Mouse (Mus musculus) ovary, postnatal 36 days (tissue): ENCODE measurements around the gene Dgkd.
A peak's percentile ranks its signal among the peaks of the same experiment; 100 is the strongest.

ENCODE experiments used
- DNase-seq: peaks from one replicate; pipeline ENCODE4 v3.0.0; 2022; ENCODE audit warnings: low spot score, mixed read lengths

Dgkd gene

DNA sequence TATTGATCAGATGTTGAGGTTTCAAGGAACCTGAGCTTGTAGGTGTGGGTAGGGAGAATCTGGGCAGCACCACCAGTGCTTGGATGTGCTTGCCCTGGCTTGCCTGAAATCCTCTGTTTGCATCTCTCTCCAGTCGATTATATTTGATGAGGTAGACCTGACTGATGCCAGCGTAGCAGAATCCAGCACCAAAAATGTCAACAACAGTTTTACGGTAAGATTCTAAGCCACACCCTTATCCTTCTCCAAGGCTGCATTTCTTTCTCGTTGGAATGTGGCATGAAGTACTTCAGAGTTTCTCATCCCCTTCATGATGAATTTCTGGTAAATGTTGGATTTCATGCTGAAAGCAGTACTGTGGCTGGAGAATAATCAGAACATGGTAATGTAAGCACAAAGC lies 28.6 kb downstream of the Dgkd start:
- DNase-seq: no peak

DNA sequence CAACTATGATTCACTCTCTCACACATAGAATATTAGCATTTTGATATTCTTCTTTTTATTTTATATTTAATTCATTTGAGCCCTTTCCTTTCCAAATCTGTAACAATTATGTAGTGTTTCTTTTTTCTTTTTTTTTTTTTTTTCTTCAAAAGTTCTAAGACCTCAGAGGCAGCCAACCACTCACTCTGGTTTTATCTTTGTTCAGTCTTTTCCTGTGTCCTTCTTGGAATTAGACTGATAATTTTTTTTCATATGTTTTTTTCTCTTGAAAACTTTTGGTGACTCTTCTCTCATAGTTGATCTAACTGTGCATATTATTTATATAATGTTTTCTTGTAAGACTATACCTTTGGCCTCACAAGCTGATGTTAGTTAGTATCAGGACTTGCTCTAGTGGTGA lies 29.5 kb downstream of the Dgkd start:
- no peak for DNase-seq

GRCm38 (mm10) chr1:87890960-87891359 lies 37.9 kb downstream of the Dgkd start:
- DNase-seq: no peak

- DNase-seq: peak; percentile 16
Observed at GRCm38 (mm10) chr1:87891634-87892033, 38.5 kb downstream of the Dgkd start.

DNA sequence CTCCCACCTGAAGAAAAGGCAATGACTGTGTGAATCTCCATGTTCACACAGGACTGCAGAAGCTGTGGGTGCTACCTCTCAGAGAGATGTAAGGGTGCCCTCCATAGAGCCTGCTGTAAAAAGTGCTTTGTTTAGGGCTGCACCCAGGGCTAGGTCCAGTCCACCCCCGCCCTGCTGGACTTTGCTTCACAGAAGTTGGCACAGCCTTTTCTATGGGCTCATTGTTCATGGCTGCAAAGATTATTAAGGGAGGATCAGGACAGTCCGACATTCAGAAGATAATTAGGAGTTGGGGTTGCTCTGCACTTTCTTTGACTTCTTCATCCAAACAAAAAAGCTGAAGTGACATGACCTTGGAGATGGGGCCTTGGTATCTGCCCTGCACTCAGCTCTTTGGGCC lies 39.4 kb downstream of the Dgkd start:
- no peak for DNase-seq

DNA sequence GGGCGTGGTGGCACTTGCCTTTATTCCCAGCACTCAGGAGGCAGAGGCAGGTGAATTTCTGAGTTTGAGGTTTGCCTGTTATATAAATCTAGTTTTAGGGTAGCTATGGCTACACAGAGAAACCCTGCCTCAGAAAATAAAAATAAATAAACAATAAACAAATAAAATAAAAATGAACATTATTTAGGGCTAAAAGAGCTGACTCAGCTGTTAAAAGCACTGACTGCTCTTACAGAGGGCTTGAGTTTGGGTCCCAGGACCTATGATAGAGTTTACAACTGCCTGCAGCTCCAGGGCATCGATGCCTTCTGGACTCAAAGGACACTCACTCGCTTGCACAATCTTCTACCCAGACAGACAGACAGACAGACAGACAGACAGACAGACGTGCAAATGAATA lies 40.3 kb downstream of the Dgkd start:
- no peak for DNase-seq

GRCm38 (mm10) chr1:87896921-87897320 lies 43.8 kb downstream of the Dgkd start:
- DNase-seq: no peak

DNA sequence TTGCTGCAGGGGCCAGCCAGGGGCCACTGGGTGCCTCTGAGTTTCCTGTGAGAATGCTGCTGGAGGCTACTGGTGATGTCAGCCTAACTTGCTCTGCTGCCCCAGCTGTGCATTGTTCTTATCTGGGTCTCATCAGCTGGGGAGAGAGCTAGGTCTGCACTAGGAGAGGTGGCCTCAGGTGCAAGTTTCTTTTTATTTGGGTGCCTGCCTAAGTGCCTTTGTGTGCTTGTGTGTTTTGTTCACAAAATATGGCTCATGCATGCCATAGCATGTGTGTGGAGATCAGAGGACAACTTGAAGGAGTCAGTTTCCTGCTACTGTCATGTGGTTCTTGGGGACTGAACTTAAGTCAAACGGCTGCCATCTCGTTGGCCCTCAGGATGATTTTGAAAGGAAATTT lies 46.6 kb downstream of the Dgkd start:
- no peak for DNase-seq

GRCm38 (mm10) chr1:87900979-87901378 lies 47.9 kb downstream of the Dgkd start:
- DNase-seq: no peak

DNA sequence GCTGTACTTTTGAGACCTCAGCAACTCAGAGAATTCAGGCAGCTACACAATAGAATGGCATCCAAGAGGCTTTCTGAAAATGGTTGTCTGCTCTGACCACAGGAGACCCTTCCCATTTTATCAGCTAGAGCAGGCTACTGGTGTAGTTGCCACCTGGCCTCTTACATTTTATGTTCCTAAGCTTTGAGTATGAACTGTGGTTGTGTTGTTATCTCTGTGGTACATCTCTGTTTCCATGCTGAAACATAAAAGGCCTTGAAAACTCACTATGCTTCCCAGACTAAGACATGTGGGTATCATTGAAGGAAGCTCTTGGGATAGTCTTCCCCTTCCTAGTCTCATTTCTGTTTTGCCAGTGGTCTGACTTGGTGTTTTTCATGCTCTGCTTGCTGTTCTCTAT lies 49.1 kb downstream of the Dgkd start:
- DNase-seq: no peak

GRCm38 (mm10) chr1:87906361-87906956 lies 53.4 kb downstream of the Dgkd start:
- no peak for DNase-seq

GRCm38 (mm10) chr1:87908006-87908405 lies 54.9 kb downstream of the Dgkd start:
- no peak for DNase-seq

- no peak for DNase-seq
Observed at GRCm38 (mm10) chr1:87908736-87909135, 55.6 kb downstream of the Dgkd start.

- no peak for DNase-seq
Observed at GRCm38 (mm10) chr1:87909565-87909964, 56.5 kb downstream of the Dgkd start.

DNA sequence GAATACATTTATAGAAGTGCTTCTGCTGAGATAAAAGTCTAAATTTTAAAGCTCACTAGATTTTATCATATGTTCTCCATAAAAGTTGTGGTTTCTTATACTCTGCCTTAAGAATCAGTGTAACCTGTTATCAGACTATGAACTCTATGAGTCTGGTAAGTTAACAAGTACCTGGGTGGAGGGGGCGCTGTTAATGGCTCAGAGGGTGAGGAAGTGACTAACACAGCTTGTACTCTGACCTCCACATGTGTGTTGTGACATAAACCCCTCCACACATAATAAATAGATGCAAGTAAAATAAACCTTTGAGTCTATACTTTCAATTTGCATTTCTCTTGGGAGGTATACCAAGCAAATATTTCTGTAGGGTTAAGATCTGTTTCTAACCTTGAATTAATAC lies 57.3 kb downstream of the Dgkd start:
- DNase-seq: no peak

DNA sequence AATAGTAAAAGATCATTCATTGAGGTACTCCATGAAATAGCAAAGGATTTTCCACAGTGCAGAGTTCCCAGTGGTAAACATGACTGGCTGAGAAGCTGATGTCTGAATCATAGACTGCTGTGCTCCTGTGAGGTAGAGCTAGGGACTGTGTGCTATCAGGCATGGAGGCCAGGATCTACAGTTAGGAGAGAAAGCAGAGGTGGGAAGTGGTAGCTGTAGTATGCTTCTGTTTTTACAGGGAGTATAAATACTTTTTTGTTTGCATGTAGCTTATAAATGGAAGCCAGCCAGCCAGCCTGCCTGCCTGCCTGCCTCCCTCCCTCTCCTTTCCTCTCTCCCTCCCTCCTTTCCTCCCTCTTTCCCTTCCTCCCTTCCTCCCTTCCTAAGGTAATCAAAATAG lies 60.3 kb downstream of the Dgkd start:
- DNase-seq: no peak

GRCm38 (mm10) chr1:87917361-87917760 lies 64.3 kb downstream of the Dgkd start:
- DNase-seq: no peak

DNA sequence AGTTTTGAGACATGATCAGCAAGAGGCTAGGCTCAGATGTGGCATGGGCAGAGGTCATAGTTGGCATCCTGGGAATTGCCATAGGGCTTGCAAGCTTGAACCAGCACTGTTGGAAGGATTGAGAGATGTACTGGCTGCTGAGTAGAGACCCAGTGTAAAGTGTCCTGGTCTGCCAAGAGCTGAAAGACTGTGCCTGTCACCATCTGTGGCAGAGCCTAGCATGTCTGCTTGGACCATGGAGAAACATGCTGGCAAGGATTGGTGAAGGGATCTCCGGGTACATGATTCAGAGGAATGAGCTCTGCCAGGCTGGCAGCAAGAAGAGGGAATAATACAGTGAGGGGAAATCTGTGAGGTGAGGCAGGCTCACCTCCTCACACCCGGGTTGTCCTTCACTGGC lies 65.0 kb downstream of the Dgkd start:
- DNase-seq: no peak

DNA sequence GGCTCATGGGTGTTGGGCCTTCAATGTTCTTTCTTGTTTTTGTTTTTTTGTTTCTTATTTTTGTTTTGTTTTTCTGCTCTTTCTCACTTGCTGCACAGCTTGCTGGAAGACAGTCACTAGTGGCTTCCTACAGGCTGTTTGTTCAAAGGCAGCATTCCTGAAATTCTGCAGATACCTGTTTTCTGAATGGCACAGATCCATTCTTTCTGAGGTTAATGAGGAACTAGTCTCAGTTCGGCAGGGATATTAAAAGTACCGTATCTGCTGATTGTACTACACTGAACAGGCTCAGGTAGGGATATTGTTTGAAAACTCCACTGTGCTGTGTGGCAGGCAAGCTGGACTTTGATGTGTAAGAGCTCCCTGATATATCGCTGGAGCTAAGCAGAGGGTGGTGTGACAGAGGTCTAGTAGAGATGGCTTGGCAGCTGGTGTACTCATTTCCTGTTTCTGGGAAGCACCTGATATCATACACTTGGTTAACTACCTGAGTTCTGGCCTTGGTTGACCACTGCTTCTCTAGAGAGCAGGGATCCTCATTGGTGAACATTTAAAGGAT lies 67.0 kb downstream of the Dgkd start:
- DNase-seq: no peak

DNA sequence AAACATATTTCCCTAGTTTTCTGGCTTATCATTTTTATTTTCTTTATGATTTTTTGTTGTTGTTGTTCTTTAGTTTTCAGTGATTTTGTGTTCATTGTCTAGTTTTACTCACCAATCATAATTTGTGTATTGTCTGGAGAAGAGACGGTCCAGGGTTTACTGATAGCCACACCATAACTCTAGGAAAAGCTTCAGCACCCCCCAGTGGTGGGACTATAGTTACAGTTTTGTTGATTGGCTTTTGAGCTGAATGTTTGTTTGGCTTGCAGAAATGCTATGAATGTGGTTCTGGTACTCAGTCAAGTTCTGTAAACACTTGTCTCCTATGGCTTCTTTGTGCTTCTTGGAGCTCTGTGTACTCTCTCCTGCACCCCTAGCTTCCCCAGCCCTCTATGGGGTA lies 69.6 kb downstream of the Dgkd start:
- no peak for DNase-seq

DNA sequence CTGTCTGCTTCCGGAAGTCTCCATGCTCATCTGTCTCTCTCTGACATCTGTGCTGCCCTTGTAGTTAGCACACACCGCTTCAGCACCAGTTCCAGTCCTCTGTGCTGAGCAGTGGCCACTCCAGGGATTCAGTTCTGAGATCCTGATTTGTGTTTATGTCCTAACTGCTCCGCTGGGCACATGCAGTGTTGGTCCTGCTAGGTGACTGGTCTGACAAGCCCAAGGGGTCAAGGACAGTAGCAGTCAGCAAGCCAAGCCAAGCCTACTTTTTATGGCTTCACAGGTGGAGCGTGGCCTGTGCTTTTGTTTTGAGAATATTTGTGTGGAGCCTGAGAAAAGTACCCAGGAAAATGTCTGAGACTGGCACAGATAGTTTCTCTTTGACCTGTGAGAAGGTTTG lies 71.8 kb downstream of the Dgkd start:
- no peak for DNase-seq

- DNase-seq: no peak
Observed at GRCm38 (mm10) chr1:87929730-87930129, 76.6 kb downstream of the Dgkd start.

DNA sequence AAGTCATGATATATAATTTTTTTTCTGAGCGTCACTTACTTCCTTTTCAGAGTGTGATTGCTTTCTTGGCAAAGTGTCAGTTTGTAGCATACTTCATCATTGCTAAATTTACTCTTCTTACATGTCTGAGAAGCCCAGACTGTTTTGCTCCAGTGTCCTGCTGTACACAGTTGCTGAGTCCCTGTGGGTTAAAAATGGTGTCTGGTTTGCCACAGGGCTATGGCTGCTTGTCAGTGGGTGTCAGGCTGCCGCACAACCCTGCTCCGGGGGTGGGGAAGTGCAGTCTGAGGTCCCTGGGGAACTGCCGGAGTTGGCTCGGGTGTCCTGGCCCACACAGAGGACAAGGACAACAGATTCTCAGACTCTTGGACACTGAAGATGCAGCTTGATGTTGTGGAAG lies 80.0 kb downstream of the Dgkd start:
- DNase-seq: no peak

DNA sequence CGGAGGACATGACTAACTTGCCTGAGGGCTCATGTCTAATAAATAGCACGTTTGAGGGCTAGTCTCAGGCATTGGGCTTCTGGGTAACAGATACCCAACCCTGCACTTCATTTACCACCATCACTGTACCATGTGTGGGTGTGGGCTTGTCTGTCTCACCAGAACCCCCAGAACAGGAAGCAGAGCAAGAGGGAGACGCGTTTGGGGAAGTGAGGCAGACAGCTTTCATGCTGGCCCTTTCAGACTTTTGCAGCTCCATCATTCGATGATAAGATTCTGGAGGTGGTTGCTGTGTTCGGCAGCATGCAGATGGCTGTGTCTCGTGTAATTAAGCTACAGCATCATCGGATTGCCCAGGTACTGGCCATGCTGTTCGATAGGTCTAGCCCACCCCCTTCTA lies 82.0 kb downstream of the Dgkd start:
- DNase-seq: no peak

DNA sequence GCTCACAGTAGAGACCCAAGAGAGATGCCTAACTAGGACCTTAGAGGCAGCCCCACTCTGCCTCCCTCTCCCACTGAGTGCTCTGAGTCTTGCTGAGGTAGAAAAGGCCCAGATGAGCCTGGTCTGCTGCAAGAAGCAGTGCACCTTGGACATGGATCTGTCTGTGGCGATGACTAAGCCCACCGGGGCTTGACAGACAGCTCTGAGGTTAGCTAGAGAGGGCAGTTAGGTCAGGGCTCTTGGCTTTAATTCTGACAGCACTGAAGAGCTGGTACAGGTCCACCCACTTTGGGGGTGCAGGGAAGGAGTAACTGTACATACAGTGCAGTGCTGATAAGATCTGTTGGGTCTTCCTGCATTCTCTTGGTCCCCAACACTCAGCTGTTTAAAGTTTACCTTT lies 82.5 kb downstream of the Dgkd start:
- no peak for DNase-seq
